Comparison of ENCODE assay signal across 10 mouse cellular contexts in the genomic region with DNA sequence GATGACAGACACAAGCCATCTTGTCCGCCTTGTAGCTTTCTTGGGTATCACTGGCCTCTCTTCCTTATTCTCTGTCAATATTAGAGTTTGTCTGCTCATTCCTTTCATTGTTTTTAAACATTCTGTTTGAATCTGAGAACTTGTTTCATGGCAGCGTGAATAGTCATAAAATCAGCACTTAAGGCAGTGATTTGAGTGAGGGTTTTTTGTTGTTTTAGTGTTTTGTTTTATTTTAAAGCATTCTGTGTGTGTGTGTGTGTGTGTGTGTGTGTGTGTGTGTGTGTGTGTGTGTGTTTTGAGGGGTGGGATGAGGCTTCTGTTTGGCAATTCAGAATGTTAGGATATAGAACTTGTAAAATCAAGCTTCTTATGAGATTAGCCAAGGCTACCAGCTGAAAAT. TPM values are rescaled to one million over a fixed set of nuclear protein-coding genes. Genes with fewer than 3 reads are reported as not detected.
DNase-seq lines count a peak whose midpoint lies in the region; ATAC-seq lines count a peak whose summit lies in the region.
"Had no signal": no experiment of that assay in that cellular context is flagged by ENCODE, and none has a peak within 500 bp of the region (broad histone marks: within the 10 kb centered on the region; RNA-seq: fewer than 3 reads in every experiment).

No protein-coding gene starts in this region.

- 71% methylated on average over 2 of the region's 2 CpGs for WGBS in heart, embryonic 11.5 days (ENCODE audit: insufficient replicate concordance)
- 78% methylated on average over 2 of the region's 2 CpGs for WGBS in midbrain, embryonic 10.5 days
- WGBS in midbrain, embryonic 11.5 days = 78% methylated on average over 2 of the region's 2 CpGs
- 75% methylated on average over 2 of the region's 2 CpGs for WGBS in limb, embryonic 13.5 days
- WGBS in stomach, embryonic 16.5 days = 70% methylated on average over 2 of the region's 2 CpGs

- H3K4me2 ChIP-seq in heart, embryonic 11.5 days = peak overlapping the region; percentile 83
- no peak overlapping the region for H3K4me2 ChIP-seq in midbrain, embryonic 11.5 days
- peak overlapping the region; percentile 92; the same call in 1 of the 2 replicates for H3K4me2 ChIP-seq in limb, embryonic 13.5 days (replicated peaks)
- peak overlapping the region; percentile 94 for H3K4me2 ChIP-seq in stomach, embryonic 16.5 days (ENCODE audit: low read depth, low read length)

- intact Hi-C loops in gastrocnemius, postnatal 36 days (cut with DNase I) = loop anchor here (5.0 kb wide), 1 partner anchor 48 kb away; a partner anchor contains a TSS

- H3K27me3 ChIP-seq in heart, embryonic 11.5 days (ENCODE audit: control insufficient read depth, insufficient read depth, low read length) = no peaks in the 10 kb centered on the region
- peaks cover 6% of the 10 kb centered on the region; the same call in 1 of the 2 replicates for H3K27me3 ChIP-seq in midbrain, embryonic 10.5 days (ENCODE audit: low read depth, poor library complexity, severe bottlenecking)
- H3K27me3 ChIP-seq in midbrain, embryonic 11.5 days (ENCODE audit: control insufficient read depth, insufficient read depth, low read length) = no peaks in the 10 kb centered on the region
- H3K27me3 ChIP-seq in limb, embryonic 13.5 days = no peaks in the 10 kb centered on the region
- H3K27me3 ChIP-seq in stomach, embryonic 16.5 days (ENCODE audit: control insufficient read depth, insufficient read depth, low read length) = 0 out of 2 replicates have a peak, but pooled peaks cover 4% of the 10 kb centered on the region

- H3K9ac ChIP-seq in heart, embryonic 11.5 days (ENCODE audit: low read depth, low read length) = no peak overlapping the region
- no peak overlapping the region for H3K9ac ChIP-seq in midbrain, embryonic 11.5 days (ENCODE audit: low read length)
- no peak overlapping the region for H3K9ac ChIP-seq in limb, embryonic 13.5 days
- no peak overlapping the region for H3K9ac ChIP-seq in stomach, embryonic 16.5 days (ENCODE audit: low read length)

- no peaks in the 10 kb centered on the region for H3K9me3 ChIP-seq in heart, embryonic 11.5 days (replicated peaks; ENCODE audit: control insufficient read depth, low read length)
- H3K9me3 ChIP-seq in midbrain, embryonic 10.5 days (replicated peaks) = no peaks in the 10 kb centered on the region
- H3K9me3 ChIP-seq in midbrain, embryonic 11.5 days (ENCODE audit: control insufficient read depth, low read length) = no peaks in the 10 kb centered on the region
- no peaks in the 10 kb centered on the region for H3K9me3 ChIP-seq in limb, embryonic 13.5 days
- no peaks in the 10 kb centered on the region for H3K9me3 ChIP-seq in stomach, embryonic 16.5 days (replicated peaks; ENCODE audit: control insufficient read depth, low read length)

- H3K4me1 ChIP-seq in heart, embryonic 11.5 days (ENCODE audit: control insufficient read depth, insufficient read depth, low read length) = peaks cover 4% of the 10 kb centered on the region; the same call in 1 of the 2 replicates
- H3K4me1 ChIP-seq in midbrain, embryonic 10.5 days = peaks cover 16% of the 10 kb centered on the region
- peaks cover 4% of the 10 kb centered on the region; the same call in 1 of the 2 replicates for H3K4me1 ChIP-seq in midbrain, embryonic 11.5 days (ENCODE audit: control insufficient read depth, insufficient read depth, low read length)
- peaks cover 8% of the 10 kb centered on the region; the same call in 1 of the 2 replicates for H3K4me1 ChIP-seq in limb, embryonic 13.5 days
- H3K4me1 ChIP-seq in stomach, embryonic 16.5 days (ENCODE audit: control insufficient read depth, insufficient read depth, low read length) = no peaks in the 10 kb centered on the region; the same call in 1 of the 2 replicates

- ATAC-seq in heart, embryonic 11.5 days (replicated peaks; ENCODE audit: insufficient number of reproducible peaks, low FRiP score, low TSS enrichment) = no peak
- ATAC-seq in midbrain, embryonic 11.5 days (ENCODE audit: low FRiP score) = no peak
- ATAC-seq in limb, embryonic 13.5 days (ENCODE audit: low FRiP score, low read depth) = no peak
- no peak for ATAC-seq in stomach, embryonic 16.5 days (ENCODE audit: insufficient read depth, low FRiP score)

- peak overlapping the region; percentile 76; the same call in 1 of the 2 replicates for H3K4me3 ChIP-seq in heart, embryonic 11.5 days (ENCODE audit: low read depth, low read length)
- peak overlapping the region; percentile 81; the same call in 1 of the 2 replicates for H3K4me3 ChIP-seq in midbrain, embryonic 10.5 days
- no peak overlapping the region for H3K4me3 ChIP-seq in midbrain, embryonic 11.5 days (ENCODE audit: low read depth, low read length)
- no peak overlapping the region; the same call in 1 of the 2 replicates for H3K4me3 ChIP-seq in limb, embryonic 13.5 days
- H3K4me3 ChIP-seq in stomach, embryonic 16.5 days (replicated peaks; ENCODE audit: low read length) = peak overlapping the region; percentile 68

- no peaks in the 10 kb centered on the region for H3K36me3 ChIP-seq in heart, embryonic 11.5 days (ENCODE audit: control insufficient read depth, insufficient read depth, low read length)
- no peaks in the 10 kb centered on the region for H3K36me3 ChIP-seq in midbrain, embryonic 10.5 days
- H3K36me3 ChIP-seq in midbrain, embryonic 11.5 days (ENCODE audit: control insufficient read depth, insufficient read depth, low read length) = no peaks in the 10 kb centered on the region
- H3K36me3 ChIP-seq in limb, embryonic 13.5 days = no peaks in the 10 kb centered on the region
- no peaks in the 10 kb centered on the region for H3K36me3 ChIP-seq in stomach, embryonic 16.5 days (ENCODE audit: control insufficient read depth, insufficient read depth, low read length)

- no peak overlapping the region for H3K27ac ChIP-seq in heart, embryonic 11.5 days (ENCODE audit: low read depth, low read length)
- H3K27ac ChIP-seq in midbrain, embryonic 10.5 days (replicated peaks) = no peak overlapping the region
- H3K27ac ChIP-seq in midbrain, embryonic 11.5 days (ENCODE audit: low read depth, low read length) = no peak overlapping the region
- no peak overlapping the region for H3K27ac ChIP-seq in limb, embryonic 13.5 days
- no peak overlapping the region for H3K27ac ChIP-seq in stomach, embryonic 16.5 days (ENCODE audit: low read length)

- DNase-seq in heart, adult 18-20 months = no peak
- DNase-seq in midbrain, embryonic 10.5 days (ENCODE audit: low spot score) = no peak
- no peak for DNase-seq in midbrain, embryonic 11.5 days (ENCODE audit: low spot score, missing footprints)
- no peak for DNase-seq in embryo, embryonic 11 days
- no peak for DNase-seq in gastrocnemius, postnatal 36 days
- DNase-seq: layer of hippocampus, adult 9-11 months had no signal

RNA-seq across cellular contexts. Expression of a gene that starts 1.5 kb away (rescaled TPM):
- 58.8 and 61.0 TPM in 2 replicates for polyA plus RNA-seq in heart, embryonic 11.5 days (2014; fragmentation: Nextera tagmentation; extraction: Ambion mirVana)
- total RNA-seq in heart, adult 18-20 months (2021) = 10 to 100 TPM; 46.3 to 61.8 TPM
- polyA plus RNA-seq in midbrain, embryonic 10.5 days (2016; fragmentation: Nextera tagmentation; extraction: Ambion mirVana) = 27.3 and 33.0 TPM in 2 replicates
- 27.6 and 27.9 TPM in 2 replicates for polyA plus RNA-seq in midbrain, embryonic 11.5 days (2014; fragmentation: Nextera tagmentation; extraction: Ambion mirVana)
- polyA plus RNA-seq in limb, embryonic 13.5 days (2015; fragmentation: Nextera tagmentation; extraction: Ambion mirVana) = 21.3 and 22.0 TPM in 2 replicates
- polyA plus RNA-seq in stomach, embryonic 16.5 days (2015; fragmentation: Nextera tagmentation; extraction: Ambion mirVana) = 49.4 and 56.0 TPM in 2 replicates
- 100 to 1,000 TPM in 1 of 2 experiments, 10 to 100 TPM in 1; 75.8 to 100 TPM for total RNA-seq in gastrocnemius, postnatal 36 days (2021)

RNA-seq across cellular contexts. Expression of a gene that starts 21.3 kb away (rescaled TPM):
- polyA plus RNA-seq in heart, embryonic 11.5 days (2014; fragmentation: Nextera tagmentation; extraction: Ambion mirVana) = 86.7 and 91.9 TPM in 2 replicates
- 10 to 100 TPM; 11.3 to 12.6 TPM for total RNA-seq in heart, adult 18-20 months (2021)
- 67.9 and 72.2 TPM in 2 replicates for polyA plus RNA-seq in midbrain, embryonic 10.5 days (2016; fragmentation: Nextera tagmentation; extraction: Ambion mirVana)
- 63.2 and 69.8 TPM in 2 replicates for polyA plus RNA-seq in midbrain, embryonic 11.5 days (2014; fragmentation: Nextera tagmentation; extraction: Ambion mirVana)
- polyA plus RNA-seq in limb, embryonic 13.5 days (2015; fragmentation: Nextera tagmentation; extraction: Ambion mirVana) = 90.6 and 91.5 TPM in 2 replicates
- polyA plus RNA-seq in stomach, embryonic 16.5 days (2015; fragmentation: Nextera tagmentation; extraction: Ambion mirVana) = 107 TPM in 2 replicates
- total RNA-seq in gastrocnemius, postnatal 36 days (2021) = 1 to 10 TPM; 3.8 to 4.6 TPM

RNA-seq across cellular contexts. Expression of a gene that starts 44.2 kb away (rescaled TPM):
- 1.3 and 2.8 TPM in 2 replicates for polyA plus RNA-seq in heart, embryonic 11.5 days (2014; fragmentation: Nextera tagmentation; extraction: Ambion mirVana)
- total RNA-seq in heart, adult 18-20 months (2021) = under 1 TPM; 0.40 to 0.80 TPM
- 0.42 and 0.52 TPM in 2 replicates for polyA plus RNA-seq in midbrain, embryonic 10.5 days (2016; fragmentation: Nextera tagmentation; extraction: Ambion mirVana)
- polyA plus RNA-seq in midbrain, embryonic 11.5 days (2014; fragmentation: Nextera tagmentation; extraction: Ambion mirVana) = 0.40 and 0.44 TPM in 2 replicates
- polyA plus RNA-seq in limb, embryonic 13.5 days (2015; fragmentation: Nextera tagmentation; extraction: Ambion mirVana) = 0.31 and 0.47 TPM in 2 replicates
- 103 and 125 TPM in 2 replicates for polyA plus RNA-seq in stomach, embryonic 16.5 days (2015; fragmentation: Nextera tagmentation; extraction: Ambion mirVana)
- total RNA-seq in gastrocnemius, postnatal 36 days (2021) = under 1 TPM in 1 of 2 experiments, not detected in 1; 0.31 TPM
- polyA plus RNA-seq: C2C12 had no signal

RNA-seq across cellular contexts. Expression of a gene that starts 48.7 kb away (rescaled TPM):
- polyA plus RNA-seq in heart, embryonic 11.5 days (2014; fragmentation: Nextera tagmentation; extraction: Ambion mirVana) = 24.3 and 27.7 TPM in 2 replicates
- total RNA-seq in heart, adult 18-20 months (2021) = 10 to 100 TPM; 14.7 to 17.5 TPM
- 89.3 and 103 TPM in 2 replicates for polyA plus RNA-seq in midbrain, embryonic 10.5 days (2016; fragmentation: Nextera tagmentation; extraction: Ambion mirVana)
- polyA plus RNA-seq in midbrain, embryonic 11.5 days (2014; fragmentation: Nextera tagmentation; extraction: Ambion mirVana) = 43.5 and 51.4 TPM in 2 replicates
- polyA plus RNA-seq in limb, embryonic 13.5 days (2015; fragmentation: Nextera tagmentation; extraction: Ambion mirVana) = 69.1 and 72.5 TPM in 2 replicates
- polyA plus RNA-seq in stomach, embryonic 16.5 days (2015; fragmentation: Nextera tagmentation; extraction: Ambion mirVana) = 42.9 and 44.5 TPM in 2 replicates
- 10 to 100 TPM; 13.0 to 22.0 TPM for total RNA-seq in gastrocnemius, postnatal 36 days (2021)

RNA-seq across cellular contexts. Expression of a gene that starts 57.5 kb away (rescaled TPM):
- not detected in 2 replicates for polyA plus RNA-seq in heart, embryonic 11.5 days (2014; fragmentation: Nextera tagmentation; extraction: Ambion mirVana)
- not detected for total RNA-seq in heart, adult 18-20 months (2021)
- 0.11 and 0.20 TPM in 2 replicates for polyA plus RNA-seq in midbrain, embryonic 10.5 days (2016; fragmentation: Nextera tagmentation; extraction: Ambion mirVana)
- polyA plus RNA-seq in midbrain, embryonic 11.5 days (2014; fragmentation: Nextera tagmentation; extraction: Ambion mirVana) = 0.12 TPM in 1 of 2 replicates, not detected in the other
- 0.15 and 0.17 TPM in 2 replicates for polyA plus RNA-seq in limb, embryonic 13.5 days (2015; fragmentation: Nextera tagmentation; extraction: Ambion mirVana)
- polyA plus RNA-seq in stomach, embryonic 16.5 days (2015; fragmentation: Nextera tagmentation; extraction: Ambion mirVana) = 0.16 TPM in 1 of 2 replicates, not detected in the other
- not detected for total RNA-seq in gastrocnemius, postnatal 36 days (2021)

Comparison
In these comparisons a context has a peak if more than half of its experiments do, and no peak if none do; other contexts are left out.
1. H3K4me3 ChIP-seq: peak in heart, embryonic 11.5 days (single experiment), midbrain, embryonic 10.5 days (single experiment) and stomach, embryonic 16.5 days (single experiment); none in midbrain, embryonic 11.5 days (single experiment) and limb, embryonic 13.5 days (single experiment).
2. RNA of a gene that starts 44.2 kb away (polyA plus RNA-seq): 103 to 125 TPM in stomach, embryonic 16.5 days; 1.3 to 2.8 TPM in heart, embryonic 11.5 days, 0.42 to 0.52 TPM in midbrain, embryonic 10.5 days, 0.40 to 0.44 TPM in midbrain, embryonic 11.5 days and 0.31 to 0.47 TPM in limb, embryonic 13.5 days; every median in the first group is over 10 times any median in the second.